Mouse (Mus musculus) stomach, postnatal 0 days (tissue): ENCODE measurements at regions not wholly inside any gene's neighbourhood (a gene's known extent, or its start where the extent isn't known, plus 50 kb on each side); places are given as distances from the start of the nearest gene placed in this dataset.

Experiments
- ATAC-seq: fragments of 200-750 bp; cut with Nextera tagmentation; 2 replicates; pipeline ENCODE4 v1.8.0; 2017; ENCODE audit not compliant: low FRiP score, low TSS enrichment
- DNase-seq: peaks from one replicate; pipeline ENCODE4 v3.0.0-alpha.2; 2016; ENCODE audit warnings: low spot score
- H3K27ac ChIP-seq: fragments of 300-500 bp; sonication (generic); replicated peaks from 2 replicates; pipeline ENCODE4 v1.5.1; 2014; ENCODE audit warnings: mild to moderate bottlenecking, control low read depth
- H3K27me3 ChIP-seq: fragments of 300-500 bp; sonication (generic); 2 replicates; pipeline ENCODE4 v1.6.1; 2014; ENCODE audit warnings: low read length; ENCODE audit not compliant: control insufficient read depth, insufficient read depth
- H3K36me3 ChIP-seq: fragments of 300-500 bp; sonication (generic); 2 replicates; pipeline ENCODE4 v1.6.1; 2014; ENCODE audit warnings: low read length, mixed read lengths; ENCODE audit not compliant: control insufficient read depth, insufficient read depth
- H3K4me1 ChIP-seq: fragments of 300-500 bp; sonication (generic); replicated peaks from 2 replicates; pipeline ENCODE4 v1.6.1; 2014; ENCODE audit warnings: antibody characterized with exemption; ENCODE audit not compliant: control insufficient read depth, insufficient read depth
- H3K4me2 ChIP-seq: fragments of 300-500 bp; sonication (generic); replicated peaks from 2 replicates; pipeline ENCODE4 v1.6.1; 2014; ENCODE audit warnings: low read depth, mild to moderate bottlenecking, control low read depth, moderate library complexity
- H3K4me3 ChIP-seq: fragments of 300-500 bp; sonication (generic); 2 replicates; pipeline ENCODE4 v1.5.1; 2014; ENCODE audit warnings: low read depth, low read length, control low read depth
- H3K9ac ChIP-seq: fragments of 300-500 bp; sonication (generic); 2 replicates; pipeline ENCODE4 v1.6.1; 2014; ENCODE audit warnings: mild to moderate bottlenecking, low read length, control low read depth, mixed read lengths
- H3K9me3 ChIP-seq: fragments of 300-500 bp; sonication (generic); 2 replicates; pipeline ENCODE4 v1.6.1; 2016; ENCODE audit warnings: low read length; ENCODE audit not compliant: control insufficient read depth
- CTCF ChIP-seq: IDR thresholded peaks from 2 replicates; pipeline ENCODE4 v1.5.1; 2016; ENCODE audit warnings: antibody characterized with exemption, low read depth, mild to moderate bottlenecking, moderate library complexity
- EP300 ChIP-seq: optimal IDR thresholded peaks from 2 replicates; pipeline ENCODE3; 2016; ENCODE audit warnings: antibody characterized with exemption
- WGBS: fragments of 180-500 bp; shearing (Covaris S2); extraction: QIAGEN DNeasy Blood & Tissue Kit; methylation state at CpG from one replicate; pipeline ENCODE4 v1.1.7; 2014; 5-methylcytosine and 5-hydroxymethylcytosine counted together

- DNase-seq (no peak), ATAC-seq (no peak)
- peaks cover 4% of the 10 kb centered on the region; the same call in 1 of the 2 replicates for H3K4me1 ChIP-seq
- H3K27me3 ChIP-seq = no peaks in the 10 kb centered on the region
- H3K9ac ChIP-seq = no peak overlapping the region
- WGBS = 65% methylated on average over 6 of the region's 6 CpGs
- no peaks in the 10 kb centered on the region for H3K9me3 ChIP-seq
- no peaks in the 10 kb centered on the region for H3K36me3 ChIP-seq
- no peak for TF ChIP-seq CTCF
- TF ChIP-seq EP300 = no peak
- peak overlapping the region; percentile 90 for H3K27ac ChIP-seq
- peak overlapping the region; percentile 31; the same call in 1 of the 2 replicates for H3K4me2 ChIP-seq
- no peak overlapping the region for H3K4me3 ChIP-seq
Measured at GRCm38 (mm10) chr7:90030486-90031250, 49.9 kb upstream of the Eed start.

DNA sequence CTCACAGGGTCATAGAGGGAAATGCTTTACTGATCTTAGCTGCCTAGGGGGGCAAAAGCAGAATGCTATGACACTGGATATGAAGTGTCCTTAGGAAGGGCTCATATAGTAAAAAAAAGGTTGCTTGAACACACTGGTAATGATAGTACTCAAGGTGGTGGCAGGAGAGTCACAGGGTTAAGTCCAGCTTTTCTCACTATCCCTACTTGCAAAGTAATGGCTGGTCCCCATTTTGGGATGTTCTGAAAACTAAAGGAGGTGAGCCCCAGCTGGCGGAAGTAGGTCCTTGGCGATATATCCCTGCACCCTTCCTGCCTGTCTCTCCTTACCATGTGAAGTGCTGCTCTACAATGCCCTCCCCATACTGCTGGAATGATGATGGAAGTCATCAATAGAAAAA lies 52.3 kb upstream of the Eed start:
- Histone ChIP-seq H3K27ac (0 out of 2 replicates have a peak overlapping the region, but pooled peaks have one; percentile 45), H3K36me3 (no peaks in the 10 kb centered on the region), H3K9me3 (no peaks in the 10 kb centered on the region), H3K4me3 (no peak overlapping the region), H3K9ac (no peak overlapping the region), H3K27me3 (no peaks in the 10 kb centered on the region), H3K4me1 (peaks cover 4% of the 10 kb centered on the region; the same call in 1 of the 2 replicates), H3K4me2 (no peak overlapping the region)
- TF ChIP-seq EP300 = no peak
- no peak for TF ChIP-seq CTCF
- DNase-seq = no peak
- 100% methylated on average over 2 of the region's 2 CpGs for WGBS
- ATAC-seq = no peak; the same call in 1 of the 2 replicates

- Histone ChIP-seq H3K27ac (peak overlapping the region; percentile 45; the same call in 1 of the 2 replicates), H3K9me3 (no peaks in the 10 kb centered on the region), H3K9ac (no peak overlapping the region), H3K4me3 (no peak overlapping the region), H3K36me3 (no peaks in the 10 kb centered on the region), H3K27me3 (no peaks in the 10 kb centered on the region), H3K4me2 (no peak overlapping the region), H3K4me1 (peaks cover 4% of the 10 kb centered on the region; the same call in 1 of the 2 replicates)
- DNase-seq (no peak), ATAC-seq (no peak)
- TF ChIP-seq CTCF = no peak
- no peak for TF ChIP-seq EP300
- WGBS = 65% methylated on average over 9 of the region's 9 CpGs
Measured at GRCm38 (mm10) chr7:90033640-90034312, 53.0 kb upstream of the Eed start.

- TF ChIP-seq CTCF (peak; percentile 22; the same call in 1 of the 2 replicates), EP300 (no peak)
- no peaks in the 10 kb centered on the region for H3K36me3 ChIP-seq
- no peaks in the 10 kb centered on the region; the same call in 1 of the 2 replicates for H3K4me1 ChIP-seq
- no peaks in the 10 kb centered on the region for H3K9me3 ChIP-seq
- H3K9ac ChIP-seq = no peak overlapping the region
- ATAC-seq = no peak
- H3K4me3 ChIP-seq = no peak overlapping the region
- no peaks in the 10 kb centered on the region for H3K27me3 ChIP-seq
- no peak overlapping the region for H3K4me2 ChIP-seq
- 85% methylated on average over 3 of the region's 3 CpGs for WGBS
- no peak for DNase-seq
- peak overlapping the region; percentile 45; the same call in 1 of the 2 replicates for H3K27ac ChIP-seq
Measured at GRCm38 (mm10) chr7:90034498-90034897, 53.7 kb upstream of the Eed start.

DNA sequence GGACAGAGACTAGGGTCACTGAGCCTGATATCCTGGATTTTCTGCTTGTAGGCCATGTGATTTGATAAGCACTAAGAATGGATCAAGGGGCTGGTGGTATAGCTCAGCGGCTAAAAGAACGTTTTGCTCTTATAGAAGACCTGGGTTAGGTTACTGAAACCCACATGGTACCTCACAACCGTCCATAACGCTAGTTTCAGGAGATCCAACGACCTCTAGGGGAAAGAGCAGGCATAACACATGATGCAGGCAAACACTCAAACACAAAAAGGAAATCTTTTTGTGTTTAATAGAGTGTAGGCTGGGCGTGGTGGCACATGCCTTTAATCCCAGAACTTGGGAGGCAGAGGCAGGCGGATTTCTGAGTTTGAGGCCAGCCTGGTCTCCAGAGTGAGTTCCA lies 54.6 kb upstream of the Eed start:
- no peak for TF ChIP-seq CTCF
- TF ChIP-seq EP300 = no peak
- H3K27me3 ChIP-seq = no peaks in the 10 kb centered on the region
- H3K4me2 ChIP-seq = no peak overlapping the region
- H3K4me1 ChIP-seq = no peaks in the 10 kb centered on the region; the same call in 1 of the 2 replicates
- no peak overlapping the region for H3K27ac ChIP-seq
- WGBS = 72% methylated on average over 7 of the region's 7 CpGs
- DNase-seq (no peak), ATAC-seq (no peak)
- H3K9ac ChIP-seq = no peak overlapping the region
- H3K4me3 ChIP-seq = no peak overlapping the region
- H3K9me3 ChIP-seq = no peaks in the 10 kb centered on the region
- no peaks in the 10 kb centered on the region for H3K36me3 ChIP-seq

- H3K36me3 ChIP-seq = no peaks in the 10 kb centered on the region
- no peak for TF ChIP-seq EP300
- no peak overlapping the region for H3K4me3 ChIP-seq
- no peak overlapping the region for H3K27ac ChIP-seq
- H3K9me3 ChIP-seq = no peaks in the 10 kb centered on the region
- 88% methylated on average over 4 of the region's 4 CpGs for WGBS
- H3K27me3 ChIP-seq = no peaks in the 10 kb centered on the region
- H3K9ac ChIP-seq = no peak overlapping the region
- DNase-seq = no peak
- peaks cover 7% of the 10 kb centered on the region; the same call in 1 of the 2 replicates for H3K4me1 ChIP-seq
- H3K4me2 ChIP-seq = no peak overlapping the region
- ATAC-seq = no peak
Measured at GRCm38 (mm10) chr7:90037736-90038135, 57.0 kb upstream of the Eed start.
